Mouse (Mus musculus) thymus, postnatal 0 days (tissue): Measurements from ENCODE around the gene Midn. TPM values are rescaled to one million over a fixed set of nuclear protein-coding genes. Genes with fewer than 3 reads are reported as not detected.
A peak's percentile ranks its signal among the peaks of the same experiment; 100 is the strongest.

Source experiments
- DNase-seq: peaks from one replicate; pipeline ENCODE4 v3.0.0-alpha.2; 2015; ENCODE audit warnings: low spot score
- polyA plus RNA-seq: library from polyadenylated mRNA; unstranded; fragments of >200 nt; fragmentation: Nextera tagmentation; extraction: Ambion mirVana; gene quantifications from 2 replicates; pipeline ENCODE4 v1.2.1, GENCODE M21; 2015

Gene Midn
- polyA plus RNA-seq, 1 experiment from 2014 or later, result 18.8 TPM

DNA sequence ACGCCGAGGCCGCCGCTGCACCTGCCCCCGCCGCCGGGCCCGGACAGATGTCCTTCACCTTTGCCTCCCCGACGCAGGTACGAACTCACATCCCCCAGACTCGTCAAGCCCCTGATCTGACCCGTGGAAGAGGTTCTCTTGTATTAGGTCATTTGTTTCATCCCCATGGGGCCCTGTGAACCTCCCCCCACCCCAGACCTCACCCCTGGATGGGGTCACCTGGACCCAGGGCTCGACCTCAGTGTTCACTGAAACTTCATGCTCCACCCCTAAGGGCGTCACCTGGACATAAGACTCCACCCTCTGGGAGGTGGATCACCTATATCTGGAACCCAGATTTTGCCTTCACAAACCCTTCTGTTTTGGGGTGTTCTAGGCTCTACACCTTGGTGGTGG, 5.5 kb upstream of the Midn start:
- DNase-seq, result no peak

DNA sequence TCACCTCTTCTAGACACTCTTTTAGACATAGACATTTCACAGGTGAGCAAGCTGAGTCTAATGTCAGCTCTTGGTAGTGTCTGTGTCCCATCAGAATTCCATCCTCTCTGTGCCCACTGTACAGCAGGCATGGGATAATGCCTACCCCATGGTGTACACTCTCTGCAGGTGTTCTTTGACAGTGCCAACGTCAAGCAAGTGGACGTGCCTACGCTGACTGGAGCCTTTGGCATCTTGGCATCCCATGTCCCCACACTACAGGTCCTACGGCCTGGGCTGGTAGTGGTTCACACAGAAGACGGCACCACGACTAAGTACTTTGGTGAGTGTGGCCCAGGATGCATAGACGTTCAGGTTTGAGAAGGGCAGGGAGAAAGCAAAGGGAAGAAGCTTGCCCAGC, 4.4 kb upstream of the Midn start:
- DNase-seq, result no peak

DNA sequence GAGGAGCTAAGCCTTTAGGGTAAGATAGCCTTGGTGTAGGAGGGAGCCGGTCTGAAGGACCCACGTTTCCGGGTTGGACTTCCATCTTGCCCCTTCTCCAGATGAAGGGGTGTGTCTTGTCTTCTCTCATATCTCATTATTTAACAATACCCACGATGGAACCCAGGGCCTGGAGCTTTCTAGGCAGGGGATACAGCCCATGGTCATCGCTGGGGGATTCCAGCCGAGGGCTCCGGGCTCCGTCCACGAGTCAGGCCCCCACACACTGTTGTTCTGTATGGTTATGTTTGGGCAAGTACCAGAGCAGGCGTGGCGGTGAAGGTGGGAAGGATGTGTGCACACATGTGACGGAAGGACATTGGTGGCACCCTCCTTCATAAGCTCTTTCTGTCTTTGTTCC, 3.9 kb upstream of the Midn start:
- no peak for DNase-seq

DNA sequence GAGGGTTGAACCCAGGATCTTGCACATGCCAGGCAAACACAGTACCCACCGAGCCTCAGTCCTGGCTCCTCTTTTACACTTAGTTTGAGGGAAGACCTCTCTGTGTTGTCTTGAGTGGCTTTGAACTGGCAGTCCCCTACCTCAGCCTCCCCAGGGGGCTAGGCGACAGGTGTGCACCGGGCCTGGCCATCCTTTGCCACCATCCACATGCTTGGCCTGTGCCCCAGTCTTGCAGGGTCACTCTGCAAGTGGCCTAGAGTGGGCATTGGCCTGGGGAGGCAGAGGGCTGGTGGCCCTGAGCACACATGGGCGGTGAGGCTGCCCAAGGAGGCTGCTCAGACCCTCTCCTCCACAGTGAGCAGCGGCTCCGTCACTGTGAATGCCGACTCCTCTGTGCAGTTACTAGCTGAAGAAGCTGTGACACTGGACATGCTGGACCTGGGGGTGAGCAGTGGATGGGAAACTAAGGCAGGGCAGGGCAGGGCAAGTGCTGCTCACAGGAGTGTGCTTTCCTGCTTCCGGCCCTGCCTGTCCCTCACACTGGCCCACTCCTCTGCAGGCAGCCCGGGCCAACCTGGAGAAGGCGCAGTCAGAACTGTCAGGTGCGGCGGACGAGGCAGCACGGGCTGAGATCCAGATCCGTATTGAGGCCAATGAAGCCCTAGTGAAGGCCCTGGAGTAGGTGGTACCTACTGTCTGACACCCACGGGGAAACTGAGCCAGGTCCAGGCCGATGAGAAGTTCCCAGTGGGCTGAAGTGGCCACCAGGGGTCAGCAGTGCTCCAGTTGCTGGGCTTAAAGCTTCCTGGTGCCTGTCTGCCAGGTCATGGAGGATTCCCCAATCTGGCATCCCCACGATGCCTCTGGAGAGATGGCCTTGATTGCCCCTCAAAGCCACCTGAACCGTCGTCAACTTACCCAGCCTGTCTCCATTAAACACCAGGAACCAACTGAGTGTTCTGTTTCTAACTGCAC, 2.9 kb upstream of the Midn start:
- DNase-seq, result peak; percentile 61

DNA sequence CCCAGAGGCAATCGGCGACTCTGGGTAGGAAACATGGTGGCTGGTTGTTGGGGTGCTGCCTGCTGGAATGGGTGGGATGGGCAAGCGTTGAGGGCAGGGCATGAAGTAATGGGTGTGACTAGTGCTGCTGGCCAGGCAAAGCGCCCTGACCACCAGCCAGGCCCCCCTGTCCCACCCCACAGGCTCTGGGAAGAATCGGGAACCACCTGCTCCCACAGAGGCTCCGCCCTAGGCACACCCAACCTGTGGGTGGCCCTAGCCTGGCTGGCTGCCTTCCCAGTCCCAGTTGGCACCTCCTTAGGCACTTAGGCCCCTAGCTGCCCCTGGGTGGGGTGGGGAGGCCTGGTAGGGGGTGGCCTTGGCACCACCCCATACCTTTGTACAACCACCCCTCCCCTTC, 2.2 kb upstream of the Midn start:
- DNase-seq, result no peak

DNA sequence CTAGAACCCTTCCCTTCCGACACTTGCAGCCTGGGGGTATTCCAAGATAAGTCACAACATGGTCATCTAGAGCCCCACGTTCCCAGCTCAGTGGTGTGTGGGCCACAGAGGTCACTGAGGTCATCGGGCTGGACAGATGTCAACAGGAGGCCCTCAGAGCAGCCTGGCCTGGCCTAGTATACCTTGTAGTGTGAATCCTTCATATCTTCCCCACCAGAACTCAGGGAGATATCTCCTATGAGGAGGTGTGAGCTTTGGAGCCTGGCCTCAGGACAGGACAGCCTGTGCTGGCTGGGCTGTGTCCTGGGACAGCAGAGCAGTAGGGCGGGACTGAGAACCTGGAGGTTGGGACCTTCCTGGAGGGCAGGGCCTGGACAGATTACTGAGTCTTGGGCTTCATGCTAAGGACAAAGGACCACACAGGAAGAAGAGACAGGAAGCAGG, 1.5 kb upstream of the Midn start:
- DNase-seq, result no peak

DNA sequence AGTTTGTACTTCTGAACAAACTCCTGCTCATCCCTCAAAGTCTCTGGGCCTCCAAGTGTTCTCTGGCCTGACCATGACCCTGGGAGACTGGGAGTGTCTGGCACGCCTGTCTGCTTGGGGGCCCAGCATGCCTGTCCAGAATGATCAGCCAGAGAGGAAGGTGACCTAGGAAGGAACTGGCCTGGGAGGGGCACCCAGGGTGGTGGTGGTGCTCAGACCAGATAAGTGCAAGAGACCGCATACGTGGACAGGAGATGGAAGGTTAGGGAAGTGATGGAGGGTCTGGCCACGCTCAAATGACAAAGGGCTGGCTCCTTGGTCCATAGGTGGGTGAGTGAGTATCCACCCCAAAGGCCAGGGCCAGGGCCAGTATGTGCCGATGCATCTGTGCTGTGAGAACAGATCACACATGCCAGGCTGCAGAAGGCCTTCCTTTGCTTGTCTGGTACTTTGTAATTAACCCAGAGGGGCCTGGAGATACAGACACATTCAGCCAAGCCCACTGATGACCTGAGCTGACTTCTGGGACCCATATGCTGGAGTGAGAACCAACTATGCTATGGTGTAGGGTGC, 840 bp upstream of the Midn start:
- DNase-seq, result no peak

DNA sequence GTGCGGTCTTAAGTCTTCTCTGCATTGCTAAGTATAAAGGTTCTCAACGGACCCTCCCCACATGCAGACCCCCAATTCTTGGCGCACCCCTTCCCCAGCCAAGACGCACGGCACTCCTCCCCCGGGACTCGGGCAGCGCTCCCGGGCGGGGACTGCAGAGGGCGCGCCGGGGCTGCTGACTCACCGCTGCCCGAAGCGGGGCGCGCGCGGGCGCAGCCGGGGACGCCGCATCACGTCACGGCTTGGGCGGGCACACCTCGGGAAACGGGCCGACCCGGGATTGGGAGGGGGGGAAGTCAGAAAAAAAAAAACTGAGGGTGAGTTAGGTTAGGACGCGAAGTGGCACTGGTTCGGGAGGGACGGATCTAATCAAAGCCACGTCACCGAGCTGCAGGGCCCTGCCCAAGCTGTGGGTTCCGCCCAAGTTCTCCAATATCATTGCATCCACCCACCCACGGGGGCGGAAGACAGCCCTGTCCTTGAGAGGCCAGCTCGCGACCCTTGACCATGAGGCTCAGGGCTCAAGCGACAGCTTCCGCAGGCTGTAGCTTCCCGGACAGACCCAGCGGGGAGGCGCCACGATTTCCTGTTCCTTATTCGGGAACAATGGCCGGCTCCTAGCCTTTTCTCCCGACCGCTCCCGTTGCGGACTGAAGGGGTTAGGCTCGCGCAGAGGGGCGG, 678 bp downstream of the Midn start:
- DNase-seq, result peak; percentile 92

DNA sequence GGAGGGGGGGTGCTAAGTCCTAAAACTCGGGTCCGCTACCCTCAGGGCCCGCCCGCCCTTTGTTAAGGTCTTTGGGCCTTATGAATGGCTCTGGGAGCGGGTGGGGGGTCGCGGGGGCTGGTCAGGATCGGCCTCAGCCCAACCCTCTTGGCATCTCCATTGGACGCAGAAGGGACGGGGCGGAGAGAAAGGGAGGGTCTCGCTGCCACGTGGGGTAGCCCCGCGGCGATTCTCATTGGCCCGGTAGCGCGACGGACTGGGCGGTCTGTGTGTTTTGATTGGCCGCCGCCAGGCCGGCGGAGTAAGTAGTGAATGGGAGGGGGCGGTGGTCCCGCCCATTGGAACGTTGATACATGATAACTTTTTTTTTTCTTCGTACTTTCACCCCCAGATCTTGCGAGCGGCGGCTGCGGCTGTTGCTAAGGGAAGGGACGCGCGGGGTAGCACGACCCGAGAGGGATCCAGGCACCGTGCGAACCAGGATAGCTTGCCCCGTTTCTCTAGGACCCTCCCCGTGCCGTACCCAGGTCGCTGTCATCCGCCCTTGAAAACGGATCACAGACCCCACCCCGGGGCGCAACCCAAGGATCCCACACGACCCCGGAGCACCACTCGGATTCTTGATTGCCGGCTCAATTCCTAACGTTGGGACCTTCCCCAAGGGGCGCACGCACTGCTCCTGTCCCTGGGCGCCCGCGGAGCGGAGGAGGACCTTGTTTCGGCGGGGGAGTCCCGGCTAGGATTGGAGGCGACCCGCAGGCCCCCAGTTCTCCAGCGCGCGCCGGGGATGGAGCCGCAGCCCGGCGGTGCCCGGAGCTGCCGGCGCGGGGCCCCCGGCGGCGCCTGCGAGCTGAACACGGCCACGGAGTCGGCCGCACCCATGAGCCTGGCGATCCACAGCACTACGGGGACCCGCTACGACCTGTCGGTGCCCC, 1.5 kb downstream of the Midn start:
- peak; percentile 99 for DNase-seq

DNA sequence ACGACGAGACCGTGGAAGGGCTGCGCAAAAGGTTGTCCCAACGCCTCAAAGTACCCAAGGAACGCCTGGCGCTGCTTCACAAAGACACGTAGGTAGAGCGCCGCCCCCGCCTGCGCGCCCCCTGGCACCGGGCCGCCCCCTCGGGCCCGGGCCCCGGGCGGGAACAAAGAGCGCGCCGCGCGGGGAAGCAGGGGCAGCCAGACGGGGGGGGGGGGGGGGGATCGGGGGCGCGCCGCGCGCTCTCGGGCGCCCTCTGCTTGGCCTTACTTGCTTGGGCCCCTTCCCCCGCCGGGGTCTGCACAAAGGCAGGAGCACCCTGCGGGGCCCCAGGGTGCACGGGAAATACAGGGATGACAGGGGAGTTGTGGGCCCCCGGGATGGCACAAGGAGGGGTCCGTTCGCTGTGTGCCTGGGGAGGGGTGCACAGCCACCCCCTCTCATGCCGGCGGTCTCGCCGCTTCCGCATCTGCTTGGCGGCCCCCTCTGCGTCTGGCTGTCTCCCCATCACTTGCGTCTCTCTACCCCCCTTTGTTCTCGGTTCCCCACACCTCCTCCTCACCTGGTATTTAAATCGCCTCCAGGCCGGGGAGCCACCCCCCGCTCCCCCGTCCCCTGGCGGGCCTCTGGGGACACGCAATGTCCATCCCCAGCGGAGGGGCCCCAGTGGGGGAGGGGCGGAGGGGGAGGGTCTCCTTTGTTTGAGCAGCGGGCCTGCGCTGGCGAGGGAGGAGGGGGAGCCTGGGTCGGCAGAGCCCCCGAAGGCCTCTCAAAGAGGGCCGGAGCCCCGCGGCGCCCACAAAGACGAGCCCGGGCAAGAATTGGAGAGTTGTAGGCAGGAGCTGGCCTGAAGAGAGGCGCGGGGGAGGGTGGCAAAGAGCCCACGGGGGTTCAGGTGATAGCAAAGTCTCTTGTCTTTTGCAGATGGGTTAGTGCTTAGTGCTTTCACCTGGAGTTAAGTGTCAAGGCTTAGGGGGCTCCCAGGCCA, 2.4 kb downstream of the Midn start:
- DNase-seq, result peak; percentile 88

DNA sequence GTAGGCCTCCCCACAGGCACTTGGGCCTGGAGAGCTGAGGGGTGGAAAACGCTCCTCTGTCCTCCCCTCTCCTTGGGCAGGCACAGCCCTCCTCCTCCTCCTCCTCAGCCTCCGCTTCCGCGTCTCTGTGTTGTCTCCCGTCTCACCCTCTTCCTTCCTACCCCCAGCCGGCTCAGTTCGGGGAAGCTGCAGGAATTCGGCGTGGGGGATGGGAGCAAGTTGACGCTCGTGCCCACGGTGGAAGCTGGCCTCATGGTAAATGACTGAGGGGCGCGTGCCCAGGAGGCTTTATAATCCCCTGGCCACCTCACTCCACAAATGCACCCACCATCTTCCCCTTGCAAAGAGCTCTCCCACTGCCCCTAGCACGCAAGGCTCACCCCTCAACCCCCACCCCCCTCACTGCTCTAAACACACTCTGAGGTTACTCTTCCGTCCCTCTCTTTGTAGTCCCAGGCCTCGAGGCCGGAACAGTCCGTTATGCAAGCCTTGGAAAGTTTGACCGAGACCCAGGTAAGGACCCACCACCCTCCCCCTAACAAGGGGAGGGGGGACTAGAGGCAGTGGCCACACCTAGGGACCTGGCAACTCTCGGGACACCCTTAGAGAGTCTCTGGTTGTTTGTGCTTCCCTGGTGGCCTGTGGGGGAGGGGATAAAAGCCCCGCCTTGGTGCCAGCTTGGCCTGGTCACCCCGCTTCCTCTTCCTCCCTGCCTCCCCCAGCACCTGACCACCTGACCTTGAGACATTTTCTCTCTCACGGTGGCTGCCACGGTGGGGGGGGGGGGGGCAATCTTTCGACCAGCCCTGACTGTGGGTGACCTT, 3.4 kb downstream of the Midn start:
- DNase-seq, result no peak

DNA sequence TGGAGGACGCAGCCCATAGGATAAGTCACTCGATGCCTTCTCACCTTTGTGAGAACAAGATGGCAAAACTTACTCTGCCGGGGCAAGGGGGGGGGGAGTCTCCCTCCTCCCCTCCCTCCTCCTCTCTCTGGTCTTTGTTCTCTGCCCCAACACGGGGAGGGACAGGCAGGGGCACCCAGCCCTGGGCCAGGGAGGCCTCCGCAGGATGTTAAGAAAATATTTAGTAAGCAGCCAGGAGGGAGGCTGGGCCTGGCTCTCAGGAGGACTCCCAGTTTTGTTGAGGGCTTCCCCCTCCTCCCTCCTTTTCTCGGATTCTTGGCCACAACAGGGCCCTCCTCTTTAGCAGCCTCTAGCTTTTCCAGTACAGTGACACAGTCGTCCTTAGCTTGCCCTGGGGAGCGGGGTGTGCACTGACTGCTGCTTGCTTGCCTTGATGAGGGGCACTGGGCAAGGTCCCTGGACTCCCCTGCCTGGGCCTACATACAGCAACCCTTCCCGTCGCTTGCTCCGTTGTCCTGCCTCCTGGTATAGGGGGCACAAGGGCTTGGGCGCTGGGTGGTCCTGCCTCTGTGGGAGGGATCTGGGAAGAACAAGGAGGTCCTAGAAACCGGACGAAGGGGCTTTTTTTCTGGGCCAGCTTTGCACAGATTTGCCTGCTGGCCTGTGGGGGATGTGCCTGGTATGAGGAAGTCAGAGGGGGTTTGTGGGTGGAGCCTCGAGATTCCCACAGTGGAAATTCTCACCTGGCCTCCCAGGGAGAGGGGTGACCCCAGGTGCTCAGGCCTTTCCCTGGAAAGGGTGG, 4.2 kb downstream of the Midn start:
- DNase-seq, result no peak

DNA sequence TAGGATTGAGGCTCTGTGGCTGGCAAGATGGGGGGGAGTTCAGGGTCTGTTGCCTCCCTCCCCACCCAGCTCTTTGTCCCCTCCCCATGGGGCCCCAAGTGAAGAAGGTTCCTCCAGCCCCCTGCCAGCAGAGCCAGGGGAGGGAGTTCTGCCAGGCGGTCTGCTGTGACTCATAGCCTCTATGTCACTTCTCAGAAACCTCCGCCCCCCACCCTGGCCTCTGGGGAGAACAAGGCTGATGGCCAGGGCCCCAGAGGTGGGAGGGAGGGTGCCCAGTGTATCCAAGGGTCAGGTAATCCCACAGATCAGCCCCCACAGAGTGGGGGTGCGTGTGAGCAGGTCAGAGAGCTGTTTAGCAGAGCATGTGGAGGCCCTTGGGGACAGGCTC, 4.8 kb downstream of the Midn start:
- no peak for DNase-seq

DNA sequence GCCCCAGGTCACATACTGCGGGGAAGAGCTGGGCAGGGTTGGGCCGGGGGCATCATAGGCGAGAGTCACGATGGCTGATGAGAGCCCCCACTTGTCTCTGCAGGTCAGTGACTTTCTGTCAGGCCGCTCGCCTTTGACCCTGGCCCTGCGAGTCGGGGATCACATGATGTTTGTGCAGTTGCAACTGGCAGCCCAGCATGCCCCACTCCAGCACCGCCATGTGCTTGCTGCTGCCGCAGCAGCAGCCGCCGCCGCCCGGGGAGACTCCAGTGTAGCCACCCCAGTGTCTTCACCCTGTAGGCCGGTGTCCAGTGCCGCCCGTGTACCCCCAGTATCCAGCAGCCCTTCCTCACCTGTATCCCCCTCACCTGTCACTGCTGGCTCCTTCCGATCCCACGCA, 5.6 kb downstream of the Midn start:
- DNase-seq, result no peak

DNA sequence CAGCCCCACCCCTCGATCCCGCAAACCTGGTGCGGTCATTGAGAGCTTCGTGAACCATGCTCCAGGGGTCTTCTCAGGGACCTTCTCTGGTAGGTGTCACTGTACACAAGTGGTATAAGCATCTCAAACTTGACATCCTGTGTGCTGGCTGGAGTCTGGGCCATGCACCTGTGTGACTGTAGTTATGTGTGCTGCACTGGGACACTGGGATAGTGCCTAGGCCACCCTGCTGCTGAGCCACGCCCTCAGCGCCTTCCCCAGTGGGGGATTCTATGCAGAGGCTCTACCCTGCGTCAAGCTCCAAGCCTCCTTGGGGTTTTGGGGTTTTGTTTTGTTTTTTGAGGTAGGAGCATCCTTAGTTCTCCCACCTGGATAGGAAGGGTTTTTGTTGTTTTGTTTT, 6.3 kb downstream of the Midn start:
- no peak for DNase-seq

DNA sequence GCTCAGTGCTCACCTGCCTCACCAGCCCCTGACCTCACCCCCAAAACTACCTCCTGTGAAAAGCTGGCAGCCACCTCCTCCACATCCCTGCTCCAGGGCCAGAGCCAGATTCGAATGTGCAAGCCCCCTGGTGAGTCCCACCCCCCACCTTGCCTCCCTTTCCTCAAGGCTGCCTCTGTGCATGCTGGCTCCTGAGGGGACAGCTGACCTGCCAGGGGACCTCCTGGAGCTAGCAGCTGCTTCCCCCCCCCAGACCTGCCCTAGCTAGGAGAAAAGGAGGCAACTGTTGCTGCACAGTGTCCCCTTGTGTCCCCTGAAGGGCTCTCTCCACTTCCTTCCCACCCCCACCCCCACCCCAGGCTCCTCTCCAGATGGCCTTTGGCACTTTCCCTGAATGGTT, 7.2 kb downstream of the Midn start:
- no peak for DNase-seq

DNA sequence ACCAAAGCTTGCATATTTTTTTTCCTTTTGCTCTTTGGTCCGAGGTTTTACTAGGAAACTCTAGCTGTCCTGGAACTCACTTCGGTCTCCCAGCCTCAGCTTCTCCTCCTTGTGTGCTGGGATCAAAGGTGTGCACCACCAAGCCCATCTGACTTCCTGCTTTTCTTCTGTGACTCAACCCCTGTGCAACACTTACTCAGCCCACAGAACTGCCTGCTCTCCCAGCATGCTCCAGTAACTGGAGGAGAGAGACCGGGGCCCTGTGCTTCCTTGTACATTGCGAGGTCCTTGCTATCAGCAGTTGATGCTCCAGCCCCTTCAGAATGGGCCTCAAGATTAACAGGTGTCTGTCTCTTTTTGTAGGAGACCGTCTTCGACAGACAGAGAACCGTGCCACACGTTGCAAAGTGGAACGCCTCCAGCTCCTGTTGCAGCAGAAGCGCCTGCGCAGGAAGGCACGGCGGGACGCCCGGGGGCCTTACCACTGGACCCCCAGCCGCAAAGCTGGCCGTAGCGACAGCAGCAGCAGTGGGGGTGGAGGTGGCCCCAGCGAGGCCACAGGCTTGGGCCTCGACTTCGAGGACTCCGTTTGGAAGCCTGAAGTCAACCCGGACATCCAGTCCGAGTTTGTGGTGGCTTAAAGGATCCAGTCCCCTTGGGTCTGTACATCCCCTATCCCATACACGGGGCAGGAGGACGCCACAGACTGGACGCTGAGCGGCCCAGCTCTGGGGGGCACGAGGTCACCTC, 8.1 kb downstream of the Midn start:
- no peak for DNase-seq

DNA sequence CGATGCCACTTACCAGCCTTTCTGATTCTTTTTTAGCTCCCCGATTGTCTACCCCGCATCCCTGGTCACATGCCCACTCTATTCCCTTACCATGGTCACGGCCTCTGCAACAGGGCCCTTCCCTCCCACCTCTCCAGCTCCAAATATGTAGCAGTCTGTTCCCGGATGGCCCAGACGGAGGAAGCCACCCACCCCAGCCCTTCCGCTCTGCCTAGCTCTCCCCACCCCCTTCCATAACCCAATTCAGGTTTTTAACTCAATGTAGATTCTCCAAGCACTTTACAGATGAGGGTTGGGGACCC, 8.6 kb downstream of the Midn start:
- DNase-seq, result no peak
